Mouse (Mus musculus) Patski (cell line): ENCODE data around the gene Qsox2. TPM values are rescaled to one million over a fixed set of nuclear protein-coding genes. Genes with fewer than 3 reads are reported as not detected.

Source experiments
- ATAC-seq: fragments of 100-300 bp; one replicate; pipeline ENCODE4 v1.8.0; 2021
- CTCF ChIA-PET: fragments of 350-600 bp; sonication (Branson Sonifier 250); formaldehyde crosslinking; loops from one replicate; lab custom pipeline; 2022; ENCODE audit warnings: inconsistent platforms; lab: Charles Lee
- POLR2A ChIA-PET: fragments of 350-600 bp; sonication (Branson Sonifier 250); formaldehyde crosslinking; loops from one replicate; lab custom pipeline; 2022; ENCODE audit warnings: antibody characterized with exemption, inconsistent platforms; lab: Charles Lee
- DNase-seq: peaks from one replicate; pipeline ENCODE4 v3.0.0-alpha.2; 2011; ENCODE audit warnings: low read depth, low spot score
- H3K27me3 ChIP-seq: fragments of 371-371 bp; one replicate; pipeline ENCODE4 v1.5.1; 2021
- CTCF ChIP-seq: fragments of 100-300 bp; IDR thresholded peaks from one replicate; pipeline ENCODE4 v1.5.1; 2021
- in situ Hi-C: fragments of 300-500 bp; cut with MboI; formaldehyde crosslinking; loops from 3 replicates; pipeline ENCODE4 v1.11.1; 2018; ENCODE audit warnings: low pct_unique_long_range_greater_than_20kb, mixed read lengths
- polyA plus RNA-seq: library from polyadenylated mRNA; unstranded; gene quantifications from one replicate; pipeline ENCODE4 v1.2.3, GENCODE M21; 2021

The Qsox2 gene
- polyA plus RNA-seq, 1 experiment from 2014 or later: 35.9 TPM

DNA sequence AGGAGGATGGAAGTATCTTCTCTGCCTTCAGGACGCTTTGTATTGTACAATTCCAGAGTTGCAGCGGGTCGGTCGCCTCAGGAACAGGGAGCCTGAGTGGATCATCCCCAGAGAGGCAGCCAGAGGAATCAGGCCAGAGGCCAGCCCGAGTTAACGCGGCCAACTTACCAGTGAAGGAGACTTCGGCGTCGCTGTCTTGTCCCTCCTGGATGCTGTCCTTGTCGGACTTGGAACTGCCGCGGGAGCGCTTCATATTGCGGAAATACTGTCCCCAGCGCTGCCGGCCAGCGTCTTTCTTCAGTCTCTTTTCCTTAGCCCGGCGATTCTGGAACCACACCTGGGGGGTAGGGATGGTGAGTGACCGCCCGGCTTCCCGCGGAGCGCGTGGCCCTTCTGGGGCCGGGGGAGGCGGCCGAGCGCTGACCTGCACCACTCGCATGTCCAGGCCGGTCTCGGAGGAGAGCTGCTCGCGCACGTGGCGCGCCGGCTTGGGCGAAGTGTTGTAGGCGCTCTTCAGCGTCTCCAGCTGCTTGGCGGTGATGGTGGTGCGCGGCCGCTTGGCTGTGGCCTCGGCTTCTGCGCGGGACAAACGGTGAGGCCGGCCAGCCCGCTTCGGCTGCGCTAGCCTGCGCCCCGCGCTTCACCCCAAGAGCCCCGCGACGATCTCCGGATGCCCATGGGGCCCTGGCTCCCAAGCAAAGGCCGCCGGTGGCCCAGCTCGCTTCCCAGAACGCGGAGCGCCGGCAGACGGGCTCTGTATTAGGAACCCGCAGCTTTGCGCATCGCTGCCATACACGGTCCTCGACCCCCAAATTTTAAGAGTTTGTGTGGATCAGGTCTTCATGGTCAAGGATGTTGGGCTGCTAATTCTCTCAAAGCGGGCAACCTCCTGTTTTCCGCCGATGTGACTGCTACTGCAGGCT lies 35.1 kb downstream of the Qsox2 start:
- peaks cover 73% of the 10 kb centered on the region for H3K27me3 ChIP-seq
- ChIA-PET POLR2A (no interaction called here), CTCF (no interaction called here)
- ATAC-seq: no peak
- in situ Hi-C loops: no loop called here
- TF ChIP-seq CTCF: no peak
- DNase-seq: no peak

DNA sequence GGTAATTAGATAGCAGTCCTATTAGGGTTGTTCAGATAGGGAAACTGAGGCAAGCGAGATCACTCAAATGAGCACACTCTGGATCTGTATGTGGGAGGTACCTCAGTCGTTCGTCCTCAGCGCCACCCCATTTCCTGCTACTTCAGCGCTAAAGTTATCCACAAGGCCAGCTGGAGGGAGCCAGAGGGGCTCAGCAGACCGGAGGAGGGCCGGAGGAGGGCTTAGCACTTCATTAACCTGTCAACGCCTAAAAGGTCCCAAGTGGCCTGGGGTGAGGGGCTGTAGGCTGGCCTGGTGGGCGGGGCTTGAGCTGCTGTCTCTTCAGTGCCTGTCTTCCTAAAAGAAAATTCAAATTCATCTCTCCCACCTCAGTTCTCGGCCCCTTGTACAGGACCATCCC lies 38.8 kb downstream of the Qsox2 start:
- ATAC-seq (no peak), DNase-seq (no peak)
- in situ Hi-C loops: no loop called here
- peaks cover 56% of the 10 kb centered on the region for H3K27me3 ChIP-seq
- TF ChIP-seq CTCF: no peak
- ChIA-PET POLR2A (no interaction called here), CTCF (no interaction called here)

DNA sequence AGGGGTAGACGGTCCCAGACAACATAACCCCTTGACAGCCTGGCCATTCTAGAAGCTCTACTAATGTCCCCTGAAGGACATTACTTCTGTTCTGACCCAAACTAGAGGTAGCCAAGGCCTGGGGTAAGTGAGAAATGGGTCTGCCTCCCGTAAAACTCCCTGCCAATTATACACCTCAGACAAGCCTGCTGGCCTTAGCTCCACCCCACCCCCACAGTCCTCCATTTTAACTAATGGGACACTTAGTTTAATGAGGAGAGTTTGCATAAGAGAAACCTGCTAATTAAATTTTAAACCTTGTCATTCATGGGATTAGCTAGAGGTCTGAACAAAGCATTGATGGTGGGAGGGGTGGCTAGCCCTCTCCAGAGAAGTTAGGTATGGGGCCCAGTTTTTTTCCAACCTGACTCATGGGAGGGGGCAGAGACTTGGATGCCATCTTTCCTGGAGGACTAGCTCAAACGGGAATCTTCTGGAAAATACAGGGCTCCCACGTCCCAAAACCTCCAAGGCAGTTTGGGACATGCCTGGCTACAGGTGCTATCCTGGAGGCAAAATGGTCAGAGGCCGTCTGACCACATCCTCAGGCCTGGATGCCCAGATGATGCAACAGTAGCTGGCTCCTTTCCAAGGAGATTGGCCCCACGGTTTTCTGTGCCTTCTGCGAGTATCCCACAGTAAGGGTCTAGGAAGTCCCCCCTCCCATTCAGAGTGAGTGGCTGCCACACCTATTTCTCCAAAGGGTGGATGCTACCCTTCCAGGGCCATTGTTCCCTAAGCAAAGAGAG lies 42.6 kb downstream of the Qsox2 start:
- CTCF ChIA-PET: interaction anchor here (1.0 kb wide), 1 partner anchor 28 kb away, joined by 3 read pairs; no protein-coding TSS in a partner anchor

DNA sequence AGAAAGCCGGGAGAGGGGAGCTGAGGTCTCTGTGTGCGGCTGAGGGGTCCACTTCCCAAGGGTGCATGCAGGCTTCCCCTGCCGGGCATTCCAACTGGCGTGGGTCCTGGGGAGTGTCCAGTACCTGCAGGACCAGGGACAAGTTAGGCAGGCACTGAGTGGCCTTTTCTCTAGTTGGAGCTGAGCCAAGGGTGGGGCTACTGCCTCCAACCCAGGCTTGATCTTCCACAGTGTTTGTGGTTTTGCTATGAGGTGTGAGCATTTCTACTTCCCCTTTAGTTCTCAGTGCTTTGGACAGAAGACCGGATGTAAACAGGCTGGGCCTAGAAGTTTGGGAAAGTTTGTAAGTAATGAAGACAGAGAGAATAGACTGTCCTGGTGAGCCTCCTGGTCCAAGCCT lies 48.8 kb downstream of the Qsox2 start:
- in situ Hi-C loops: no loop called here
- TF ChIP-seq CTCF: no peak
- no peak for DNase-seq
- no peak for ATAC-seq
- ChIA-PET POLR2A (no interaction called here), CTCF (interaction anchor here (1.8 kb wide), 1 partner anchor 34 kb away, joined by 4 read pairs; no protein-coding TSS in a partner anchor)
- no peaks in the 10 kb centered on the region for H3K27me3 ChIP-seq

More for the DNA sequence above, 42.6 kb downstream of the Qsox2 start:
- POLR2A ChIA-PET: no interaction called here
- DNase-seq (no peak), ATAC-seq (no peak)
- no peak for TF ChIP-seq CTCF
- in situ Hi-C loops: no loop called here
- peaks cover 21% of the 10 kb centered on the region for H3K27me3 ChIP-seq

DNA sequence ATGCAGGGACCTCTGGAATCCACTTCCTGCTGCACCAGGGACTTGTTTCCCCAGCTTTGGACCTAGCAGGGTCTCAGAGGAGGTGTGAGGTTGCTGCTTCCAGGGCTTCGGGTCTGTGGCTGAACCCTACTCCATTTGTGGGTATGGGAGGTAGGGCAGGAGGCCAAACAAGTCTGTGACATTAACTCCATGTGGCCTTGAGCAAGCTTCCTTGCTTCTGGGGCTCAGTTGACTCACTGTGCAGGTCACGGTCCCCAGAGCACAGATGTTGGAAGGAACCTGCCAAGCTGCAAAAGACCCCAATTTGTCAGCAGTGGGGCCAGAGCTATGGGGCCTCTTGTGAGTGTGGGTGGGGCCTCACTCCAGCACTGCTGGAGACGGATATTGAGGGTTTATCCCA lies 53.0 kb downstream of the Qsox2 start:
- ATAC-seq: no peak
- ChIA-PET POLR2A (no interaction called here), CTCF (no interaction called here)
- in situ Hi-C loops: no loop called here
- no peak for TF ChIP-seq CTCF
- DNase-seq: no peak
- H3K27me3 ChIP-seq: peaks cover 4% of the 10 kb centered on the region

DNA sequence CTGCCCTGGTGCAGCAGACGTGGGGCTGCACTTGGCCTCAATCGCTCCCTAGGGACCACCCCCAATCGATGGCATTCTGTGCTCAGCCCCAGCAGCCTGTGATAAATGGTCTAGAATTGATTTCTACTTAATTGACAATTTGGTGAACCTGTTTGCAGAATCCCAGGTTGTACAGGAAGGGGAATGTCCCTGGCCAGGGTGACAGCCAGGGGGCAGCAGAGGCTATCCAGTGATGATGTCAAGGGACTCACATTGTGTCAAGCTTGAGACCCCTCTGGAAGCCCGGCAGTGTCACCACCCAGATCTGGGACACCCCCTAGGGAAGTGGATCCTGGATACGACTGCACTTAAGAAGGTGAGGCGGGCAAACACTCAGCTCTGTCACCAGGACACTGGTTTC lies 54.7 kb downstream of the Qsox2 start:
- POLR2A ChIA-PET: no interaction called here
- in situ Hi-C loops: no loop called here
- peaks cover 4% of the 10 kb centered on the region for H3K27me3 ChIP-seq
- DNase-seq (no peak), ATAC-seq (no peak)
- TF ChIP-seq CTCF: no peak
- CTCF ChIA-PET: interaction anchor here (0.7 to 1.3 kb wide), 3 partner anchors 77 to 100 kb away, joined by 3 to 4 read pairs (median 3); no protein-coding TSS in a partner anchor

DNA sequence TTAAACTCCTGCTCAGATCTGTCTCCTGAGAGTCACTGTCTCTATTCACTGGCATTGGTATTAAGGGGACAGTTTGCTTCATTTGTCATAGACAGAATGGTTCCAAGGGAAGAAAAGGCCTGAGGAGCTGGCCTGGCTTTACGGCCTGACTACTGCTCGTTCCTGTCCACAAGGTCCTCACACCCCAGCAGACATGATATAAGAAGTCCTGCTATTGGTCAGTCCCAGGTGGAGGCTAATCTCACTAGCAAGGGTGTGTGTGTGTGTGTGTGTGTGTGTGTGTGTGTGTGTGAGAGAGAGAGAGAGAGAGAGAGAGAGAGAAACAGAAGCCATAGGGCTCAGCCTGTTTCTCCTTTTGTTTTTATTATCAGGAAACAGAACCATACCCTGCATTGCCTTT lies 60.1 kb downstream of the Qsox2 start:
- POLR2A ChIA-PET: interaction anchor here (0.8 kb wide), 1 partner anchor 280 kb away, joined by 3 read pairs; no protein-coding TSS in a partner anchor
- peaks cover 1% of the 10 kb centered on the region for H3K27me3 ChIP-seq
- TF ChIP-seq CTCF: no peak
- in situ Hi-C loops: no loop called here
- DNase-seq (no peak), ATAC-seq (no peak)
- CTCF ChIA-PET: no interaction called here

DNA sequence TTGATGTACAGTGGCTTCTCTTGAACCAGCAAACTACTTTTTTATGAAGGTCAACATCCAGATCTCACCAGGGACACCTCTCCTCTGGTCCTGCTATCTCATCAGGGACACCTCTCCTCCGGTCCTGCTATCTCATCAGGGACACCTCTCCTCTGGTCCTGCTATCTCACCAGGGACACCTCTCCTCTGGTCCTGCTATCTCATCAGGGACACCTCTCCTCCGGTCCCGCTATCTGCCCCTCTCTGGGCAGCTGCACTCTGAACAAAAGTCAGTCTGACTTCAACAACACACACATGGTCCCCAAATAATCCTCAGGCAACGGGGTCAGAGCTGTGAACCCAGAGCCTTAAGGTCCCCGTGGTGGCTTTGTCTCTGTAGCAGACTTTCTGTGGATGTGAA lies 60.6 kb downstream of the Qsox2 start:
- in situ Hi-C loops: no loop called here
- no peaks in the 10 kb centered on the region for H3K27me3 ChIP-seq
- ChIA-PET POLR2A (no interaction called here), CTCF (no interaction called here)
- DNase-seq (no peak), ATAC-seq (no peak)
- no peak for TF ChIP-seq CTCF

DNA sequence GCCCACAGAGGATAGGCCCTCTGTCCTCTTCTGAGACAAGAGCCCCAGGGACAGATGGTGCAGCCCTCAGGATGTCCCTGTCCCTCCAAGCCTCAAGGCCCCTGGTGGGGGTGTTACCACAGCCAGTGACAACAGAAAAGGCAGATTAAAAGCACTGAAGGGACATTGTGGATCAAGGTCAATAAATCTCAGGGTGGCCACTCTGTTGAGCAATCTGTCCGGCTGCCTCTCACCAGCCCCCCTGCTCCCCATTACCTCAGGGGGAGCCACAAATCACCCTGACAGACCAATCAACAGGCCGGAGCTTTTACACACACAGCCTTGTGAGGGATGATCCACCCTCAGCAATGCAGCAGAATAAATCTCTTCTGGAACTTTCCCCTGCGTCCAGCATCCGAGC lies 62.1 kb downstream of the Qsox2 start:
- in situ Hi-C loops: no loop called here
- peaks cover 8% of the 10 kb centered on the region for H3K27me3 ChIP-seq
- no peak for TF ChIP-seq CTCF
- no peak for ATAC-seq
- CTCF ChIA-PET: interaction anchor here (1.0 kb wide), 1 partner anchor 21 kb away, joined by 3 read pairs; no protein-coding TSS in a partner anchor
- DNase-seq: no peak
- POLR2A ChIA-PET: no interaction called here

DNA sequence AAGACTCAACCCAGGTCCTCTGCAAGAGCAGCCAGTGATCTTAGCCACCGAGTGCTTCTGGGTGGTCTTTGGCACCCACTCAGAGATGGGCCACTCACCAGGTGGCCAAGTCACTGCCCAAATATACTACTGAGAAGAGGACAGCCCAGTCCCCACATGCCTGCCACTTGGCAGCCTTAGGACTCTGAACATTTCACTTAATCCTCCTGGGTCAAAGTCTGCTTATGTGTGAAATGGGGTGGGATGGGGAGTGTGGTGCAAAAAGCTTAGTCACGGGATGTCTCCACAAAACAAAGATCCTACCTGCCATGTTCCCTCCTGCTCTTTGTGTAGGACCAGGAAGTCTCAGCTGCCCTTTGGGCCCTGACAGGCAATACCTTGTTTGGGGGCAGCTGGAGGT lies 65.2 kb downstream of the Qsox2 start:
- in situ Hi-C loops: no loop called here
- TF ChIP-seq CTCF: no peak
- CTCF ChIA-PET: no interaction called here
- H3K27me3 ChIP-seq: peaks cover 18% of the 10 kb centered on the region
- POLR2A ChIA-PET: interaction anchor here (0.6 kb wide), 1 partner anchor 484 kb away, joined by 3 read pairs; no protein-coding TSS in a partner anchor
- DNase-seq (no peak), ATAC-seq (no peak)
